Mouse (Mus musculus) forebrain, embryonic 11.5 days (tissue): Measurements from ENCODE around the gene Elob. TPM values are rescaled to one million over a fixed set of nuclear protein-coding genes. Genes with fewer than 3 reads are reported as not detected.
A peak's percentile ranks its signal among the peaks of the same experiment; 100 is the strongest.

ENCODE experiments used
- ATAC-seq: fragments of 200-750 bp; cut with Nextera tagmentation; replicated peaks from 2 replicates; pipeline ENCODE4 v1.8.0; 2017; ENCODE audit warnings: moderate TSS enrichment; ENCODE audit not compliant: low FRiP score
- DNase-seq: peaks from one replicate; pipeline ENCODE4 v3.0.0-alpha.2; 2017; ENCODE audit warnings: low spot score
- H3K27ac ChIP-seq: fragments of 300-500 bp; sonication (generic); 2 replicates; pipeline ENCODE4 v1.5.1; 2014; ENCODE audit warnings: low read depth, low read length
- H3K27me3 ChIP-seq: fragments of 300-500 bp; sonication (generic); 2 replicates; pipeline ENCODE4 v1.6.1; 2014; ENCODE audit warnings: mild to moderate bottlenecking, low read length, mixed read lengths; ENCODE audit not compliant: control insufficient read depth, insufficient read depth
- H3K36me3 ChIP-seq: fragments of 300-500 bp; sonication (generic); 2 replicates; pipeline ENCODE4 v1.6.1; 2014; ENCODE audit warnings: mild to moderate bottlenecking, low read length, moderate library complexity, mixed read lengths; ENCODE audit not compliant: control insufficient read depth, insufficient read depth
- H3K4me1 ChIP-seq: fragments of 300-500 bp; sonication (generic); replicated peaks from 2 replicates; pipeline ENCODE4 v1.6.1; 2014; ENCODE audit warnings: low read length, mixed read lengths; ENCODE audit not compliant: control insufficient read depth, insufficient read depth
- H3K4me2 ChIP-seq: fragments of 300-500 bp; sonication (generic); 2 replicates; pipeline ENCODE4 v1.6.1; 2014; ENCODE audit warnings: low read depth, mild to moderate bottlenecking, low read length, moderate library complexity, mixed read lengths; ENCODE audit not compliant: severe bottlenecking
- H3K4me3 ChIP-seq: fragments of 300-500 bp; sonication (generic); 2 replicates; pipeline ENCODE4 v1.5.1; 2014; ENCODE audit warnings: low read depth, low read length
- H3K9ac ChIP-seq: fragments of 300-500 bp; sonication (generic); 2 replicates; pipeline ENCODE4 v1.6.1; 2014; ENCODE audit warnings: low read length
- H3K9me3 ChIP-seq: fragments of 300-500 bp; sonication (generic); 2 replicates; pipeline ENCODE4 v1.6.1; 2016; ENCODE audit warnings: low read length, mixed read lengths; ENCODE audit not compliant: control insufficient read depth
- WGBS: fragments of 180-500 bp; shearing (Covaris S2); extraction: QIAGEN DNeasy Blood & Tissue Kit; methylation state at CpG from one replicate; pipeline ENCODE4 v1.1.7; 2014; 5-methylcytosine and 5-hydroxymethylcytosine counted together
- polyA plus RNA-seq: library from polyadenylated mRNA; unstranded; fragments of >200 nt; fragmentation: Nextera tagmentation; extraction: Ambion mirVana; gene quantifications from 2 replicates; pipeline ENCODE4 v1.2.1, GENCODE M21; 2014

Elob gene
- 1,038 and 1,041 TPM in 2 replicates for polyA plus RNA-seq

- Histone ChIP-seq H3K27ac (peak within 1 kb of the TSS; percentile 85), H3K4me3 (peak within 1 kb of the TSS; percentile 45), H3K27me3 (no peaks in the 10 kb centered on the region; the same call in 1 of the 2 replicates), H3K36me3 (peaks cover 20% of the 10 kb centered on the region; the same call in 1 of the 2 replicates), H3K9me3 (no peaks in the 10 kb centered on the region), H3K4me2 (peak within 1 kb of the TSS; percentile 65), H3K9ac (peak within 1 kb of the TSS; percentile 67), H3K4me1 (peaks cover 8% of the 10 kb centered on the region; the same call in 1 of the 2 replicates)
- DNase-seq: peak; percentile 95
- 1% methylated on average over 40 of the region's 42 CpGs for WGBS
- ATAC-seq: peak; percentile 93
Measured at GRCm38 (mm10) chr17:23829064-23829619, at the start of gene Elob. Elob (minus strand) TSS chr17:23829136.

DNA sequence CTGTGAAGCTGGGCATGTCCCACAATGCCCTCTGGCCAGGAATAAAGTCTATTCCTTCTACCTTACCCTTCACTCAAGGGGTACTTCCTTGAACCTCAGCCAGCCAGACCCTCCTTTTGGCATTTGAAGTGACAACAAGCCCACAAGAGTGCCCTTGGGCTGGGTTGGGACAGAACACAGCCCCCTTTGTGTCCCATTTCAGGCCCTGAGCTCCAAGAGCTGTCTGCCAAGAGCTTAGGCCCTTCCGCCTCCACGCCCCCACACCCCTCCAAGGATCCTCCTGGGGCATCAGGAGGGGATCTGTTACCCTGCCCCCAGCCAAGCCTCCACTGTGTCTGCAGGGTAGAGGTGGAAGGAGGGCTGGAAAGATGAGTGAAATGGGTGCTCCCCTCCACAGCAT, 48.2 kb upstream of the Elob start:
- Histone ChIP-seq H3K9me3 (no peaks in the 10 kb centered on the region), H3K27ac (no peak overlapping the region), H3K4me3 (no peak overlapping the region), H3K9ac (no peak overlapping the region), H3K4me1 (no peaks in the 10 kb centered on the region), H3K36me3 (no peaks in the 10 kb centered on the region), H3K27me3 (no peaks in the 10 kb centered on the region), H3K4me2 (no peak overlapping the region)
- 84% methylated on average over 2 of the region's 2 CpGs for WGBS
- DNase-seq: no peak
- no peak for ATAC-seq

DNA sequence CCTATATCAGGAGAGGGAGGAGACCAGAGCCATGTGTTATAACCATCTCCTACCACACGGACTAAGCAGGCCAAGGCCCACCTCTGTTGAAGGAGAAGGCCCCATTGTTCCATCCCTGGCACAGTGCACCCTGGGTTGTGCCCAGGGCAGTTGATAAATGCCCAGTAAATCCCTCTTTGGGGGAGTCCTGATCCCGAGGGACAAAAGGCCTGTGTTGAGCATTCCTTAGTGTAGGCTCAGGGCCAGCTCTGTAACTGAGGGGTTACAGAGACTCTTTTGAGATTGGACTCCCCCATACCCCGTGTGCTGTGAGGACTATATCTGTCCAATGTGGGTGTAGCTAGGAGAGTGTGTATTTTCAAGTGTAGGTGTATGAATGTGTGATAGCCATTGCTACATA, 47.8 kb upstream of the Elob start:
- 61% methylated on average over 3 of the region's 3 CpGs for WGBS
- H3K27me3 ChIP-seq: no peaks in the 10 kb centered on the region
- H3K36me3 ChIP-seq: no peaks in the 10 kb centered on the region
- H3K27ac ChIP-seq: no peak overlapping the region
- H3K4me1 ChIP-seq: no peaks in the 10 kb centered on the region
- no peak for DNase-seq
- H3K9me3 ChIP-seq: no peaks in the 10 kb centered on the region
- no peak for ATAC-seq
- no peak overlapping the region for H3K9ac ChIP-seq
- no peak overlapping the region for H3K4me3 ChIP-seq
- H3K4me2 ChIP-seq: no peak overlapping the region

GRCm38 (mm10) chr17:23873884-23874856, 45.2 kb upstream of the Elob start:
- no peaks in the 10 kb centered on the region for H3K27me3 ChIP-seq
- H3K27ac ChIP-seq: no peak overlapping the region
- no peak overlapping the region for H3K9ac ChIP-seq
- DNase-seq (peak; percentile 70), ATAC-seq (no peak)
- H3K4me3 ChIP-seq: no peak overlapping the region
- WGBS: 52% methylated on average over 8 of the region's 8 CpGs
- H3K36me3 ChIP-seq: no peaks in the 10 kb centered on the region
- no peaks in the 10 kb centered on the region for H3K9me3 ChIP-seq
- no peaks in the 10 kb centered on the region for H3K4me1 ChIP-seq
- H3K4me2 ChIP-seq: no peak overlapping the region

GRCm38 (mm10) chr17:23868513-23868912, 39.6 kb upstream of the Elob start:
- no peaks in the 10 kb centered on the region for H3K36me3 ChIP-seq
- no peaks in the 10 kb centered on the region for H3K27me3 ChIP-seq
- H3K9me3 ChIP-seq: no peaks in the 10 kb centered on the region
- H3K4me1 ChIP-seq: no peaks in the 10 kb centered on the region
- 93% methylated on average over 11 of the region's 11 CpGs for WGBS
- DNase-seq (no peak), ATAC-seq (no peak)
- H3K4me3 ChIP-seq: no peak overlapping the region
- no peak overlapping the region for H3K27ac ChIP-seq
- no peak overlapping the region for H3K4me2 ChIP-seq
- H3K9ac ChIP-seq: no peak overlapping the region

GRCm38 (mm10) chr17:23867756-23868155, 38.8 kb upstream of the Elob start, which contains the start of gene Prss21:
Prss21 (plus strand) TSS chr17:23868056.
- H3K4me1 ChIP-seq: no peaks in the 10 kb centered on the region
- H3K27me3 ChIP-seq: no peaks in the 10 kb centered on the region
- no peak within 1 kb of the TSS for H3K4me3 ChIP-seq
- H3K9ac ChIP-seq: no peak within 1 kb of the TSS
- H3K36me3 ChIP-seq: no peaks in the 10 kb centered on the region
- H3K4me2 ChIP-seq: no peak within 1 kb of the TSS
- no peak for ATAC-seq
- no peak within 1 kb of the TSS for H3K27ac ChIP-seq
- no peak for DNase-seq
- 87% methylated on average over 15 of the region's 15 CpGs for WGBS
- no peaks in the 10 kb centered on the region for H3K9me3 ChIP-seq

GRCm38 (mm10) chr17:23862926-23863325, 34.0 kb upstream of the Elob start:
- Histone ChIP-seq H3K4me3 (no peak overlapping the region), H3K27me3 (no peaks in the 10 kb centered on the region), H3K9ac (no peak overlapping the region), H3K9me3 (no peaks in the 10 kb centered on the region), H3K4me2 (no peak overlapping the region), H3K36me3 (no peaks in the 10 kb centered on the region), H3K4me1 (no peaks in the 10 kb centered on the region), H3K27ac (no peak overlapping the region)
- ATAC-seq (no peak), DNase-seq (no peak)
- 86% methylated on average over 4 of the region's 4 CpGs for WGBS

GRCm38 (mm10) chr17:23857913-23858312, 29.0 kb upstream of the Elob start:
- H3K9me3 ChIP-seq: no peaks in the 10 kb centered on the region
- no peak overlapping the region for H3K27ac ChIP-seq
- no peak for ATAC-seq
- no peaks in the 10 kb centered on the region for H3K4me1 ChIP-seq
- H3K36me3 ChIP-seq: no peaks in the 10 kb centered on the region
- no peak overlapping the region for H3K9ac ChIP-seq
- no peak overlapping the region for H3K4me2 ChIP-seq
- WGBS: 92% methylated on average over 2 of the region's 2 CpGs
- no peaks in the 10 kb centered on the region for H3K27me3 ChIP-seq
- no peak for DNase-seq
- H3K4me3 ChIP-seq: no peak overlapping the region
